ENCODE assay signal across 8 mouse cellular contexts in genomic region chr7:128592118-128592935, GRCm38 (mm10). TPM values are rescaled to one million over a fixed set of nuclear protein-coding genes. Genes with fewer than 3 reads are reported as not detected.
DNase-seq lines count a peak whose midpoint lies in the region; ATAC-seq and TF ChIP-seq lines count a peak whose summit lies in the region.

No protein-coding gene starts in this region.

- no peak overlapping the region for H3K4me3 ChIP-seq in embryonic fibroblast, embryonic 13.5 days (ENCODE audit: insufficient read depth, low read length)
- peak overlapping the region; percentile 30 to 31 for H3K4me3 ChIP-seq in heart, embryonic 14.5 days (ENCODE audit: control insufficient read depth in 1 of 2, insufficient read depth in 1 of 2, low read depth in 1 of 2, low read length in 2 of 2)
- H3K4me3 ChIP-seq in liver, embryonic 14.5 days (ENCODE audit: insufficient read depth in 1 of 2, low read depth in 2 of 2, low read length in 2 of 2), result no peak overlapping the region; a peak in 1 of 4 replicates
- peak overlapping the region; percentile 26 for H3K4me3 ChIP-seq in neural tube, embryonic 13.5 days

- TF ChIP-seq POLR2A in embryonic fibroblast, embryonic 13.5 days (IDR thresholded peaks at IDR 0.05; ENCODE audit: low read depth, low read length), result no peak

- no peak for TF ChIP-seq EP300 in liver, embryonic 14.5 days (IDR thresholded peaks at IDR 0.05; ENCODE audit: low read depth)

- peak overlapping the region; percentile 61 for H3K4me2 ChIP-seq in heart, embryonic 14.5 days (ENCODE audit: low read length)
- peak overlapping the region; percentile 42 for H3K4me2 ChIP-seq in liver, embryonic 14.5 days (ENCODE audit: low read depth)
- H3K4me2 ChIP-seq in neural tube, embryonic 13.5 days, result peak overlapping the region; percentile 55

- H3K27ac ChIP-seq in embryonic fibroblast, embryonic 13.5 days (ENCODE audit: insufficient read depth, low read length), result peak overlapping the region; percentile 47; the same call in 1 of the 2 replicates
- H3K27ac ChIP-seq in heart, embryonic 14.5 days (replicated peaks in 1 of 2; ENCODE audit: control insufficient read depth in 1 of 2, insufficient read depth in 1 of 2, low read depth in 2 of 2, low read length in 2 of 2), result no peak overlapping the region; a peak in 1 of 4 replicates
- no peak overlapping the region for H3K27ac ChIP-seq in liver, embryonic 14.5 days
- peak overlapping the region; percentile 82 for H3K27ac ChIP-seq in neural tube, embryonic 13.5 days (replicated peaks)

- H3K9me3 ChIP-seq in heart, embryonic 14.5 days (ENCODE audit: control insufficient read depth, low read length), result peaks cover 5% of the 10 kb centered on the region; the same call in 1 of the 2 replicates
- no peaks in the 10 kb centered on the region for H3K9me3 ChIP-seq in liver, embryonic 14.5 days (ENCODE audit: control insufficient read depth, low read length)
- no peaks in the 10 kb centered on the region for H3K9me3 ChIP-seq in neural tube, embryonic 13.5 days

- DNase-seq in adrenal gland, postnatal 4 days (ENCODE audit: low spot score in 2 of 2), result peak; percentile 9 to 22
- DNase-seq in kidney, postnatal 10 days, result peak; percentile 64
- DNase-seq in liver, embryonic 14.5 days (ENCODE audit: low read depth in 3 of 3, low spot score in 3 of 3), result no peak
- DNase-seq in thymus, postnatal 0 days (ENCODE audit: low spot score), result no peak
- no peak for DNase-seq in cerebellum, adult 9-10 months

- H3K9ac ChIP-seq in heart, embryonic 14.5 days (ENCODE audit: low read length), result peak overlapping the region; percentile 51
- no peak overlapping the region for H3K9ac ChIP-seq in liver, embryonic 14.5 days (replicated peaks)
- peak overlapping the region; percentile 62 for H3K9ac ChIP-seq in neural tube, embryonic 13.5 days

- peaks cover 8% of the 10 kb centered on the region; the same call in 1 of the 2 replicates for H3K4me1 ChIP-seq in embryonic fibroblast, embryonic 13.5 days (ENCODE audit: control insufficient read depth, insufficient read depth, low read length)
- H3K4me1 ChIP-seq in heart, embryonic 14.5 days (ENCODE audit: control insufficient read depth in 2 of 2, insufficient read depth in 2 of 2, low read length in 2 of 2), result peaks cover 6 to 11% of the 10 kb centered on the region in 2 experiments
- peaks cover 3 to 10% of the 10 kb centered on the region in 2 experiments; a peak in 3 of 4 replicates for H3K4me1 ChIP-seq in liver, embryonic 14.5 days (replicated peaks; ENCODE audit: control insufficient read depth in 2 of 2, insufficient read depth in 2 of 2, low read length in 1 of 2)
- H3K4me1 ChIP-seq in neural tube, embryonic 13.5 days (replicated peaks), result peaks cover 29% of the 10 kb centered on the region

- TF ChIP-seq CTCF in embryonic fibroblast, embryonic 13.5 days (IDR thresholded peaks at IDR 0.05; ENCODE audit: borderline replicate concordance, insufficient read depth, low read length), result no peak
- TF ChIP-seq CTCF in liver, embryonic 14.5 days (IDR thresholded peaks at IDR 0.05; ENCODE audit: low read depth), result no peak

- WGBS in heart, embryonic 14.5 days, result 16% methylated on average over 21 of the region's 21 CpGs
- 17% methylated on average over 21 of the region's 21 CpGs for WGBS in liver, embryonic 14.5 days (ENCODE audit: insufficient replicate concordance)
- WGBS in neural tube, embryonic 13.5 days, result 4% methylated on average over 21 of the region's 21 CpGs

- no peaks in the 10 kb centered on the region for H3K27me3 ChIP-seq in heart, embryonic 14.5 days (ENCODE audit: control insufficient read depth, insufficient read depth, low read length)
- no peaks in the 10 kb centered on the region for H3K27me3 ChIP-seq in liver, embryonic 14.5 days (ENCODE audit: control insufficient read depth, insufficient read depth, low read length)
- no peaks in the 10 kb centered on the region for H3K27me3 ChIP-seq in neural tube, embryonic 13.5 days

- no peak for ATAC-seq in heart, embryonic 14.5 days (ENCODE audit: insufficient number of reproducible peaks, insufficient read depth, low FRiP score, low read depth)
- no peak for ATAC-seq in liver, embryonic 14.5 days (ENCODE audit: insufficient read depth)
- peak; percentile 40; the same call in 1 of the 2 replicates for ATAC-seq in neural tube, embryonic 13.5 days (ENCODE audit: low read depth)

- no peaks in the 10 kb centered on the region for H3K36me3 ChIP-seq in heart, embryonic 14.5 days (ENCODE audit: control insufficient read depth, insufficient read depth, low read length)
- no peaks in the 10 kb centered on the region for H3K36me3 ChIP-seq in liver, embryonic 14.5 days (replicated peaks; ENCODE audit: control insufficient read depth, insufficient read depth, low read depth)
- H3K36me3 ChIP-seq in neural tube, embryonic 13.5 days, result no peaks in the 10 kb centered on the region

RNA-seq across cellular contexts. Expression of gene Inpp5f, which starts 18.8 kb away (rescaled TPM):
- total RNA-seq in adrenal gland, postnatal 4 days (2021), result 10 to 100 TPM; 31.2 to 41.9 TPM
- 24.4 and 27.1 TPM in 2 replicates for polyA plus RNA-seq in embryonic fibroblast, embryonic 13.5 days (2011; ENCODE audit: insufficient read length, low read depth, missing spikeins)
- polyA plus RNA-seq in heart, embryonic 14.5 days (2014; fragmentation: Nextera tagmentation; extraction: Ambion mirVana), result 15.6 and 17.3 TPM in 2 replicates
- polyA plus RNA-seq in liver, embryonic 14.5 days (2012; rRNA removed), result 2.8 and 3.7 TPM in 2 replicates
- polyA plus RNA-seq in liver, embryonic 14.5 days (2014; fragmentation: Nextera tagmentation; extraction: Ambion mirVana), result 7.2 and 7.3 TPM in 2 replicates
- polyA plus RNA-seq in neural tube, embryonic 13.5 days (2015; fragmentation: Nextera tagmentation; extraction: Ambion mirVana), result 303 and 305 TPM in 2 replicates
- 10.3 and 13.7 TPM in 2 replicates for polyA plus RNA-seq in thymus, postnatal 0 days (2015; fragmentation: Nextera tagmentation; extraction: Ambion mirVana)

Comparison
In these comparisons a context has a peak if more than half of its experiments do, and no peak if none do; other contexts are left out.
1. DNase-seq: peak in adrenal gland, postnatal 4 days (2 of 2) and kidney, postnatal 10 days (single experiment); none in liver, embryonic 14.5 days (0 of 3), thymus, postnatal 0 days (single experiment) and cerebellum, adult 9-10 months (single experiment).
2. H3K27ac ChIP-seq: peak in embryonic fibroblast, embryonic 13.5 days (single experiment) and neural tube, embryonic 13.5 days (single experiment); none in heart, embryonic 14.5 days (0 of 2) and liver, embryonic 14.5 days (single experiment).
3. H3K4me3 ChIP-seq: peak in heart, embryonic 14.5 days (2 of 2) and neural tube, embryonic 13.5 days (single experiment); none in embryonic fibroblast, embryonic 13.5 days (single experiment) and liver, embryonic 14.5 days (0 of 2).
4. RNA of gene Inpp5f, which starts 18.8 kb away (polyA plus RNA-seq): 303 to 305 TPM in neural tube, embryonic 13.5 days; 24.4 to 27.1 TPM in embryonic fibroblast, embryonic 13.5 days, 15.6 to 17.3 TPM in heart, embryonic 14.5 days, 10.3 to 13.7 TPM in thymus, postnatal 0 days and 2.8 to 7.3 TPM in liver, embryonic 14.5 days; every median in the first group is over 10 times any median in the second.
5. Peak in every context shown above with its lines, with median percentiles within 50 percentile points of each other: H3K4me2 ChIP-seq.